Mouse (Mus musculus) layer of hippocampus, postnatal 10 days (tissue): Measurements from ENCODE around the gene Otud5. TPM values are rescaled to one million over a fixed set of nuclear protein-coding genes. Genes with fewer than 3 reads are reported as not detected.
"Not testable (repeated sequence)": the region's sequence is repeated elsewhere in the genome, so short reads cannot be mapped to it uniquely, and the experiment has no call there.

ENCODE experiments used
- DNase-seq, 2 experiments: peaks; one replicate each; pipeline ENCODE4 v3.0.0; 2021; ENCODE audit warnings: low spot score in 2 of 2
- long read RNA-seq: library from polyadenylated mRNA; stranded (forward); transcript quantifications from one replicate; pipeline ENCODE4 v2.0.0, GENCODE M21; 2023
- total RNA-seq, 2 experiments: library from RNA; stranded (reverse); gene quantifications; 2 replicates each; pipeline ENCODE4 v1.2.3; 2021

Gene Otud5
- total RNA-seq = 10 to 100 TPM; 67.3 to 67.8 TPM
- long read RNA-seq, full-length matches to known transcripts = 16 of 57 reads
- long read RNA-seq, partial matches to known transcripts = 22 of 57 reads
- long read RNA-seq, other reads (novel, unspliced or antisense) = 19 of 57 reads

DNA sequence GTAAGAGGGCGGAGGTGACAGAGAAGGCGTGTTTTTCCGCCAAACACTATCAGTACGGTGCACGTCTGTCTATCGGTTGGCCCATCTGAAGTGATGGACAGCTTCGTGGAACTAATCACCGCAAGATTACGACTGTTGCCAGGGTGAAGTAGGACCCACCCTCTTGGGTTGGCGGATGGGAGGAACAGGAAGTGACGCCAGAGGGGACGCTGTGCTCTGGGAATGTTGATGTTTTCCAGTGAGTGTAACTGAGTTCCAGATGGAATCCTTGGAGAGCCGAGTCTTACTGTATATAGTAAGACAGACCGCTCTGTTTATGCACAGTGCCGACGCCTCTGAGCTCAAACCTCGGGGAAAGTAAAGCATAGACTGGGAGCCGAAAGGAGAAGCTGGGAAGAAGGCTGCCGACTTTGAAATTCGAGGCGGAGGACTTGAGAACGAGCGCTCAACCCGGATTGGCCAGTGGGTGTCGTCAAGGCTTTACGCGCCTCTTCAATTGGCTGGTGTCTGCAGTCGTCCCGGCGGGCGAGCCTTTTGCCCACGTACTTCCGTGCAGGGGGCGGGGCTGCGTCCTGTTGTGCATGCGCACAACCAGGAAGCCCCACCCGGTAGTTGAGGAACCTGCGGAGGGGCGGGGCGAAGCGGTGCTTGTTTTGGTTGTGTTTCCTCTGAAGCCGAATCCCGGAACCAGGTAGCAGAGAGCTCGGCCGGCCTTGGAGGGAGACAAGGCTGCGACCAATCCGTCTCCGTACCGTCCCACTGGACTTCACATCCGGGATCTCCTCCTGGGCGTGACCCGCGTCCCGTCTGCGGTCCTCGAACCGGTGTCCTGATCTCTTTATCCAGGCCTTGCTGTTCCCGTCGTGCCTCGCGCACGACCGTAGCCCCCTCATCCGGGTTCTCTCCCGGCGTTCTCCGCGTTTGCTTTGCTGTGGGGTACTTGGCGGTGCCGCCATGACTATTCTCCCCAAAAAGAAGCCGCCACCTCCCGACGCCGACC lies at the start of gene Otud5:
TSS of gene Otud5 (plus strand) at position 202 of the 1,000 bp plus-strand sequence.
- peak; percentile 86 to 91 for DNase-seq

DNA sequence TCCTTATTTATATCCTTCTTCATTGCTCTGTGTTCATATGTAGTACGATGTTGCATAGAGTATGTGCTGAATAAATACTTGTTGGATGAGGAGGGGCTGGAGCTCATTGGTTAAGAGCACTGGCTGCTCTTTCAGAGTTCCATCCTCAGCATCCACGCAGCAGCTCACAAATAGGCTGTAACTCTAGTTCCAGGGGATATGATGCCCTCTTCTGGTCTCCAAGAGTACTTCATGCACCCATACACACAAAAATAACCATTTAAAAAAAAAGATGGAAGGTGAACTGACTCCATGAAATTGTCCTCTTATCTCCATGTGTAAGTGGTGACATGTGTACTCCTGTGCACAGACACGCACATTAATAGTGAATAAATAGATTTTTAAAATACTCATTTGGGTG lies 47.8 kb upstream of the Otud5 start:
- DNase-seq = no peak

DNA sequence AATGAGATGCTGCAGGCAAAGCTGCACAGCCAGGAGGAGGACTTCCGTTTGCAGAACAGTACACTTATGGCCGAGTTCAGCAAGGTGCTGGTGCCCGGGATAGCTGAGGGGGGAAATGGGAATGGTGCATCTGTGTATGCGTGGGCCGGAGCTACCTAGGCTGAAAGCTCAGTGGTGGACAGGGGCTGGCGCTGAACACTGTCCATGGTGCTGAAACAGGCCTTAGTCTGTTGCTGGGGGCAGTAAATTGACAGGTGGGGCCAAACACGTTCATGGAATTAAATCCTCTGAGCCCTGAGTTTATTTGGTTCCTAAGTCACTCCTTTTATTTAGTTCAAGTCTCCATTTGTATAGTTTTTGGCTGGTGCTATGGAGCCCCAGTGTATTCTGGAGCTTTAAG lies 46.1 kb upstream of the Otud5 start:
- no peak for DNase-seq

DNA sequence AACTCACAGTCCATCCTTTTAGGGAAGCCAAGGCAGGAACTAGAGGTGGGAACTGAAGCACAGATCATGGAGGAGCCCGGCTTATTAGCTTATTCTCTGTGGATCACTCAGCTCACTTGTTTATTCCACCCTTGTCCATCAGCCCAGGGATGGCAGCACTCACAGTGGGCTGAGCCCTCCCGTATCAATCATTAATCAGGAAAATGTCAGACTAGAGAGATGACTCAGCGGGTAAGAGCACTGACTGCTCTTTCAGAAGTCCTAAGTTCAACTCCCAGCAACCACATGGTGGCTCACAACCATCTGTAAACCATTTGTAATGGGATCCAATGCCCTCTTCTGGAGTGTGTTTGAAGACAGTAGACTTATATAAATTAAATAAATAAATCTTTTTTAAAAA lies 43.8 kb upstream of the Otud5 start:
- DNase-seq = no peak

DNA sequence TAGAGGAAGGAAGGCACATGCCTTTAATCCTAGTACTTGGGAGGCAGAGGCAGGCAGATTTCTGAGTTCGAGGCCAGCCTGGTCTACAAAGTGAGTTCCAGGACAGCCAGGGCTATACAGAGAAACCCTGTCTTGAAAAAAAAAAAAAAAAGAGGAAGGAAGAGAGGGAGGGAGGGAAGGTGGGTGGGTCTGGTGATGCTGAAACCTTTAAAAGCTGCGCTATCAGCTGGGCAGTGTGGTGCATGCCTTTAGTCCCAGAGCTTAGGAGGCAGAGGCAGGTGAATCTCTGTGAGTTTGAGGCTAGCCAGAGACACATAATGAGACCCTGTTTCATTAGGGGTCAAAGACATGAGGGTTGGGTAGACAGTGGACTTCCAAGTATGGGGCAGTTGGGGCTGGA lies 39.0 kb upstream of the Otud5 start:
- not testable (repeated sequence) for DNase-seq

DNA sequence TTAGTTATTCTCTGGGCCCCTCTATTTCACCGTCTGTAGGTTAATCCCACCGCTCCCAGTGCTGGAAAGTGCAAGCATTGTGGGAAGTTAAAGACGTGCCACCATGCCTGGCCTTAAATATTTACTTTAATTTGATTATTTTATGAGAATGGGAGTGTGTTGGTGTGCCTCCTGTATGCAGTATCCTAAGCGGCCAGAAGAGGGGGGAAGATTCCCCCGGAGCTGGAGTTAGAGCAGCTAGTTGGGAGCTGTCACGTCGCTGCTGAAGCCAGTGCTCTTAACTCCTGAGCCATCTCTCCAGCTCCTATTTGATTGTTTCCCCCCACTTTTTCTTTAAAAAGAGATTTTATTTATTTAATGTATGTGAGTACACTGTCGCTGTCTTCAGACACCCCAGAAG lies 26.1 kb upstream of the Otud5 start:
- peak; percentile 14 to 47 for DNase-seq

DNA sequence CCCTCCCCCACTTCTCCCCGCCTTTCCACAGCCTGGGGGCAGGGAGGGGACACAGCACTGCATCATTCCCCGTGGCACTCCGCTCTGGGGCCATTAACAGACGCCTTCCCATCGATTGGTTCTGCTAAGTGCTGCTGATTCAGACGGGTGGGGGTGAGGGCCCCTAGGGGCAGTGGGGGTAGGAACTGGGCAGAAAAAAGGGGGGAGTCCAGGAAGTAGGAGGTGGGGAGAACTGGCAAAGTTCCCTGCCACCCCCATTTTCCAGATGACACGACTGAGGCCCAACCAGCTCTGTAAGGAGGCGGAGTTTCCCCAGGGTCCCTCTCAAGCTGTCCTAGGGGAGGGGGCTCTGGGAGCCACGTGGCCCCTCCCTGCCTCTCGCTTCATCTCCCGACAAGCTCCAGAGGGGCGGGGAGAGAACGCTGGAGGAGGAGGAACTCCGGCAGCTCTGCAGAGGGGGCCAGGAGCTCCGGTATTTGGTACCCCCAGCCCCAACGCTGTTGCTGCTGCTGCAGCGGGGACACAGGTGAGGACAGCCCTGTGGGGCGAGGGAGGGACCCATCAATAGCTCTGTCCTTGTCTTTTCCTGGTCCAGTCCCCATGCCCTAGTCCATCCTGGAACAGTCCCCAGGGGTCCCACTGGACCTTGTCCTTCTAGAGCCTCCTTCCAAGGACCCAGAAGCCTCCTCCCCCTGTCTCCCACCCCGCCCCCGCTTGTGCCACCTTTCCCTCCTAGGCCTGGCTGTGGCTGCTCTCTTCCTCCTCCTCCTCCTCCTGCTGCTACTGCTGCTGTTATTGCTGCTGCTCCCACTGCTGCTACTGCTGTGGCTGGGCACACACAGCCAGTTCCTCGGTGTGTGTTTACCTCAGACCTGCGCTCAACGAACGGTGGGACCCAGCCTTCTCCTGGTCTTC lies 19.0 kb upstream of the Otud5 start, which contains the start of gene Kcnd1:
TSS of gene Kcnd1 (plus strand) at position 425 of the 915 bp plus-strand sequence.
- peak; percentile 50 to 67 for DNase-seq

DNA sequence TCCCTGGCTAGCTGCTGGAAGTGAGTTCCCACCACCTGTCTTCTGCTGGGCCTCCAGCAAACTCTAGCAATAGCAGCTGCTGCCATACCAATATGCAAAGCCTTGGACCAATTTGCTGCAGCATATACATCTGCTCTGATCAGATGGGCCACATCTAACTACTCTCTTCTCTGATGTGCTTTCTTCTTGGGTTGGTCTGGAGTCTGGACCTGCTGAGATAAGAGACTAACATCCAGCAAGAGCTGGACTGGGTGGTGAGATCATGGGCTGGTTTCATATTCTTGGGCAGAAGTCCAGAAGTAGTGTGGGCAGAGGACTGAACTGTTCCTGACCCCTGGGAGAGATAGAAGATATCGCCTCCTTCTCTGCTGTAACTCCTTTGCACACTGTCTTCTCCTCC lies 4.0 kb upstream of the Otud5 start:
- DNase-seq = no peak

DNA sequence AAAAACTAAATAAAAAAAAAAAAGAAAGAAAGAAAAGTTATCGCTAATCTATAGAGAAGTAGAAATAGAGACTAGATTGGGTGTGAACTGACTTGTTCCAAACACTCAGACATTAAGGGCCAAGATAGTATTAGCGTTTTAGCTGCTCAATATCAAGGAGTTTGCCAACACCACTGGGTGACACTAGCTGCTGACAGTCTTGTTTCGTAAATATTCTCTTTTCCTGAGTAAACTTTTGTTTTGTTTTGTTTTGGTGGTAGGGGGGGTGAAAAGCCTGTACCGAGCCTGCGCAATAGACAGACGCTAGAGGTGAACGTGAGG lies 362 bp upstream of the Otud5 start:
- DNase-seq = no peak

DNA sequence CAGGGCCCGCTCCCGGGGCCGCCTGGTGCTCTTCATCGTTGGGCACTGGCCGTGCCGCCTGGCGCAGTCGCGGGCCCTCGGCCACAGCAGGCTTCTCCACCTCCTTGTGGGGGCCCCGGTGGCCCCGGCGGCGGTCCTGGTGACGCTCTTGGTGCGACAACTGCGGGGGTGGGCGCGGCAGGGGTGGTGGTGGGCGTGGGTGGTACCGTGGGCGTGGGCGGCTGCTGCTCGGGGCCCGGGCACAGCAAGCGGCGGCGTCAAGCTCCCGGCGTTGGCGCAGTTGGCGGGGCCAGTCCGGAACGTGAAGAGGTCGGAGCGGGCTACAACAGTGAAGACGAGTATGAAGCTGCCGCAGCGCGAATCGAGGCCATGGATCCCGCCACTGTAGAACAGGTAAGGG lies 1.2 kb downstream of the Otud5 start:
- peak; percentile 22 for DNase-seq

DNA sequence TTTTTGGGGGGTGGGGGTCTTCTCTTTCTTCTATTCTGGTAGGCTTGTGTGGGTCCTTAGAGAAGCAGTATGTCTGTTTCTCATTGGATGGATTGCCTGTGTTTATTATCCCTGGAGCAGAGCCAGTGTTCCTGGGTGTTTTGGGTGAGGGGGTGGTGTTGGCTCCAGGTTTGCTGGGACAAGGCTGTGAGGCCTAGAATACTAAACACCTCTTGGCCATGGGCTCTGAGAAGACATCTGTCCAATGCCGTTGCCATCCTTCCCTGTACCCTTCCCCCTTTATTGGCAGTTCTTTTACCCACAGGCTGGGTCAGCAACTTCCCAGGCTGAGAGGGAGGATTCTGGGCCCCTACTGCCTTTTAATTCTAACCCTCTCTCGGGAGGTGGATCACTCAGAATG lies 6.7 kb downstream of the Otud5 start:
- DNase-seq = peak; percentile 12 to 18

DNA sequence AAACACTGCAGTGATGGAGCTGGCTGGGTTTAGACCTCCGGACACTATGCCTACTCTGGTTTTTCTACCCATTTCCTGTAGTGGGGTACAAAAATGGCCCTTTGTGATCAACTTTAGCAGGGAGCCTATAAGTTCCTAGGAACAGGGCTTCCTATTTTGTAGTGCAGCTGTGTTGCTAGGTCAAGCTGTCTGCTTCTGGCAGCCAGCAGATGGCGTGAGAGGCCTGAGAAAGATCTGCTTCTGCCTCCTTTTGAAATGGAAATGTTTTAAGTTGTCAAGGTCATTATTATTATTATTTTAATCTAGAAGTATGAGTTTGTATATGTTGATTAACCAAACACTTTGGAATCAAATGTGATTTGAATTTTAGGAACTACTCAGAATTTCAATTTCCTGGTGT lies 13.4 kb downstream of the Otud5 start:
- peak; percentile 28 to 53 for DNase-seq

DNA sequence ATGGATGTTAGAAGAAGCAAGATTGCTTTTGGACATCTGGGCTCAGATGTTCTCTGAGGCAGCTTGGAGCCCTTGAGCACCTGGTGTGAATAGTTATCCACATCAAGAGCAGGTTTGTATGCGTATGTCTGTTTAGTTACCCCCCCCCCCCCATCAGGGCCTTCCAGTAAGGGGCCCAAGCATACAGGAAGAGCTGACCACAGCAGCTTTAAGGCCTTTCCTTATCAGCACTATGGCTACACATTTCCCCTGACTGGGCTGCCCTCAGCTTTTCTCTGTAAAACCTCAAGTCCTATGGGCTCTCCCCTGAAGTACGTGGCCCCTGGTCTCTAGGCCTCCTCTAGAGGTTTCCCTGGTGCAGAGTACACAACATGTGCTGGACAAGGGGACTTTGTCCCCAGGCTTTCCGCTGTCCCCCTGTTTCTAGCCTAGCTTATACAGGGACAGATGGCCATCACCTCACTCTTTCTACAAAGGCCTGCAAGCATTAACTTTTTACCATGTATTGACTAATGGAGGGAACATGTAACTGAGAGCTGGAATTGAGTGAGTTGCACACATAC lies 18.1 kb downstream of the Otud5 start:
- DNase-seq = no peak

DNA sequence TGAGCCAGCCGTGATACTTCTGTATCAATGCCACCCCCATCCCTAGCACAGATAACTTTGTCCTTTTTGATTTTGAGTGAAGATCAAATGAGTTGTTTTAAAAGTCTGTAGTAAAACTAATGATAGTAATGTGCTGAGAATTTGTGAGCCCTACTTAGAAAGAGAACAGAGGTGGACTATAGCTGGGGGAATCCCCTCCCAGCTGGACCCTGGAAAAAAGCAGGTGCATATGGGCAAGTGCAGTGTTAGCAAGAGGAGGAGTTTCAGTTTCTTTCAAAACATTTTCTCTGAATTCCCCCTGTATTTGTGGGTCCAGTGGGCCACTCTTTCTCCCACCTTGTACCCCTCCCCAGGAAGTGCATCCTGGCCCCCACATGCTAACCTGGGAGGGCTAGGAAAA lies 22.0 kb downstream of the Otud5 start:
- DNase-seq = no peak

DNA sequence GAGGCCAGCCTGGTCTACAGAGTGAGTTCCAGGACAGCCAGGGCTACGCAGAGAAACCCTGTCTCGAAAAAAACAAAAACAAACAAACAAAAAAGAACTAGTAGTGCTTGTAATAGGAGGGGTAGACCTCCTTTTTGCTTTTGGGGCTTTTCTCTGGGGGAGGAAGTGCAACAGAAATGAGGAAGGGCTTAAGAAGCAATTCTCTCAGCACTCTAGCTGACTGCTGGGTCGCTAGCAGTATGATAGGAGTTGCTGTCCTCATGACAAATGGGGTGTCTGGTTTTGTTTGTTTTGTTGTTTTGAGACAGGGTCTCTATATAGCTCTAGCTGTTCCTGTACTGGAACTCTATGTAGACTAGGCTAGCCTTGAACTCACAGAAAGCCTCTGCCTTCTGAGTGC lies 23.4 kb downstream of the Otud5 start:
- DNase-seq = no peak

DNA sequence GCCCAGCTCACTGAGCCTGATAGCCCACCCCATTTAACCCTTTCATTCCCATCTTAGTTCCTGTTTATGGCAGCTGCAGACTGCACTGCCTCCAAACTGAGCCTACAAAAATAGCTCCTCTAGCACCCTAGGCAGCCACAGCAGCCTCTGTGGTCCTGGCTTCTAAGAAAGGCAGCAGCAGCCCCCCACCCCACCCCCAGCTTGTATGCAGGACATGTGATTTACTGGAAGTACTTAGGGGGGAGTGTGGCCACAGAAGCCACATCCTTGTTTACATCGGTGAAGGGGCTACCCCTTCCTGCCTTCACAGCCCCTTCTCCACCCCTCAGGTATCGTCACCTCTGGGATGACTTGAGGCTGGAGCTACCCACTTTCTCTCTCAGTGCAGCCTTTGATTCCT lies 24.2 kb downstream of the Otud5 start:
- DNase-seq = no peak

DNA sequence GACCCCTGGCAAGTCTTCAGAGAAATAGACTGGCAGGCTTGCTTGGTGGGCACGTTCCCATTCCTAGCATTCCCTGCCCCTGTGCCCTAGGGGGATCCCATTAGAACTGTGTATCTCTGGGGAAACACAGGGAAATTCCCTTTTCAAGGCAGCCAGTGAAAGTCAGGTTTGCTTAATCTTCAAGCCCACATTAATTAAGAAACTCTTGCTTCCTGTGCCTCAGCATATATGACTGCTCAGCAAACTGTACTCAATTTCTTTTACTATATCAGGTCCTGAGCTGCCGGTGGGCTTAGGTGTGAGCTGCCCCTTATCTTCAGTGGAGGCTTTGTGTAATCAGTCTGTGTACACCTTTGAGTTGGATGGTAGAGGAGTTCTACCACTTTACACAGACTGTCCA lies 24.6 kb downstream of the Otud5 start:
- DNase-seq = no peak

DNA sequence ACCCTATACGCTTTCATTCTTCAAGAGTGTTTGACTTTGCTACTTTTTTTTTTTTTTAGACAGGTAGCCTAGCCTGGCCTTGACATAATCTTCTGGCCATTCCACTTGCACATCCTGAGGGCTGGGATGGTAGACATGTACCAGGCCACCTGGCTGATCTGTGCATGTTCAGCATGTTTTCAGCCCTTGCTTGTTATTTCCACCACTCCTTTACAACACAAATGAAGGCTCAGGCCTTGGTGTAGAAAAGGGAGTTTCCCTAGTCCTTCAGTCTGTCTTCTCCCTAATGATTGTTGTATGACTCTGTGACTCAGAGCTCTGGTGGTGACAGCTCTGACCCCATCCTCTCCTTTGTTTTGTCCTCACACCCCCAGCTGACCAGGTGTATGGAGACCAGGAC lies 26.0 kb downstream of the Otud5 start:
- DNase-seq = no peak

DNA sequence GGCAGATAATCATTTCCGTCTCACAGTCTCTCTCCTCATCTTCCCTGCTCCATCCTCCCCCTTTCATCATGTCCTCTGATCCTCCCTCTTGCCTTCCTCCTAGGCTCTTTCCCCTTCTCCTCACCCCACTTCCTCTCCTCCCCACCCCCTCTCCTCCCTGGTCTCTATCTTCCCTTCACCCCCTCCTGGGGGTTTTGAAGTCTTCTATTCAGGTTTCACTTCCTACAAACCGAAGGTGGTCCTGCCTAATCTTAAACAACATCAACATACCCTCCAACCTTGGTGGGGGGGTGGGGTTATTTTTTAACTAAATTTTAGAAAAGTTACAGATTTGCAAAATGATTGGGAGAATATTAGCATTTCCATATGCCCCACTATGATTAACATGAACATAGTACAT lies 27.3 kb downstream of the Otud5 start:
- no peak for DNase-seq

DNA sequence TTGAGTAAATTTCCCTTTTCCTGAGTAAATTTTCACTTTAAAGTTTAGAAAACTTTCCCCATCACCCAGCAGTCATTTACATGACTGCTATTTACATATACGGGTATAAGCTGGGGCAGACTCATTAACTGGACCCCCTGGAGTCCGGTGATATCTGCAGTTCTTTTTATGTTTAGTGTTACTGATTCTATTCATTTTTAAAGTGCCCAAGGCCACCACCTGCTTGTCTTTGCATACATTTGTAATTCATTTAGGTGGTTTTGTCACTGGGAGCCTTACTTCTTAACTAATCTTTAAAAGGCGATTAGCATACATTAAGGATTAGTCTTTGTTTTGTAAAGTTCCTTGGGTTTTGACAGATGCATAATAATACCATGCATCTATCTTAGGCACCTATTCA lies 28.7 kb downstream of the Otud5 start:
- no peak for DNase-seq

DNA sequence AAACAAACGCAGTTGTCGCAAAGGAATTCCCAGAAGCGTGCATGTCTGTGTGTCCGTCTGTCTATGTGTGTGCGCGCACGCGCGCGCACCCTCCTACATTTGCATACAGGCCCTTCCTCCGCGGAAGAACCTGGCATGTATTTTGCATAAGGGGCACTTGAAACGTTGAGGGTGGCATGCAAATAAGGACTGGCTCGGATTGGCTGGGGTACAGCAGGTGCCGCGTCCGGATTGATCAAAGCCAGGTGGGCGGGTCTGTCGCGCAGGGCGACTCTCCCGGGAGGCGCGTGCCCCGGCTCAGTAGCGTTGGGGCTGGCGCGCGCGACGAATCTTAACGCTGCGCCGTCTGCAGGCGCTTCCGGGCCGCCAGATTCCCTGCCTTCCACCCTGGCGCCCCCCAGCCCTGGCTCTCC lies 36.8 kb downstream of the Otud5 start, which contains the start of gene Pim2:
TSS of gene Pim2 (plus strand) at position 256 of the 413 bp plus-strand sequence.
- DNase-seq = peak; percentile 72 to 78
